Mouse (Mus musculus) lung, embryonic 16.5 days (tissue): ENCODE data around the gene Capn8. TPM values are rescaled to one million over a fixed set of nuclear protein-coding genes. Genes with fewer than 3 reads are reported as not detected.

ENCODE experiments used
- ATAC-seq: fragments of 200-750 bp; cut with Nextera tagmentation; 2 replicates; pipeline ENCODE4 v1.8.0; 2017; ENCODE audit warnings: low read depth, mild to moderate bottlenecking, moderate library complexity
- H3K27ac ChIP-seq: fragments of 300-500 bp; sonication (generic); 2 replicates; pipeline ENCODE4 v1.5.1; 2014; ENCODE audit warnings: mild to moderate bottlenecking, control low read depth, low read length
- H3K27me3 ChIP-seq: fragments of 300-500 bp; sonication (generic); 2 replicates; pipeline ENCODE4 v1.6.1; 2014; ENCODE audit warnings: low read depth, low read length, mixed read lengths; ENCODE audit not compliant: control insufficient read depth, insufficient read depth
- H3K36me3 ChIP-seq: fragments of 300-500 bp; sonication (generic); 2 replicates; pipeline ENCODE4 v1.6.1; 2014; ENCODE audit warnings: low read length; ENCODE audit not compliant: control insufficient read depth, insufficient read depth
- H3K4me1 ChIP-seq: fragments of 300-500 bp; sonication (generic); replicated peaks from 2 replicates; pipeline ENCODE4 v1.6.1; 2014; ENCODE audit warnings: low read length, mixed read lengths; ENCODE audit not compliant: control insufficient read depth, insufficient read depth
- H3K4me2 ChIP-seq: fragments of 300-500 bp; sonication (generic); 2 replicates; pipeline ENCODE4 v1.6.1; 2014; ENCODE audit warnings: low read depth, low read length, control low read depth
- H3K4me3 ChIP-seq: fragments of 300-500 bp; sonication (generic); 2 replicates; pipeline ENCODE4 v1.5.1; 2014; ENCODE audit warnings: mild to moderate bottlenecking, low read length, control low read depth
- H3K9ac ChIP-seq: fragments of 300-500 bp; sonication (generic); 2 replicates; pipeline ENCODE4 v1.6.1; 2014; ENCODE audit warnings: low read length, control low read depth
- H3K9me3 ChIP-seq: fragments of 300-500 bp; sonication (generic); 2 replicates; pipeline ENCODE4 v1.6.1; 2016; ENCODE audit warnings: low read length; ENCODE audit not compliant: control insufficient read depth
- WGBS: fragments of 180-500 bp; shearing (Covaris S2); extraction: QIAGEN DNeasy Blood & Tissue Kit; methylation state at CpG from one replicate; pipeline ENCODE4 v1.1.7; 2014; 5-methylcytosine and 5-hydroxymethylcytosine counted together
- polyA plus RNA-seq: library from polyadenylated mRNA; unstranded; fragments of >200 nt; fragmentation: Nextera tagmentation; extraction: Ambion mirVana; gene quantifications from 2 replicates; pipeline ENCODE4 v1.2.1, GENCODE M21; 2015

The Capn8 gene
- 0.06 TPM in 1 of 2 replicates, not detected in the other for polyA plus RNA-seq

GRCm38 (mm10) chr1:182564408-182565120 is at the start of gene Capn8:
TSS of gene Capn8 (plus strand) at chr1:182565007.
- Histone ChIP-seq H3K4me1 (peaks cover 4% of the 10 kb centered on the region; the same call in 1 of the 2 replicates), H3K36me3 (no peaks in the 10 kb centered on the region), H3K9ac (no peak within 1 kb of the TSS), H3K9me3 (no peaks in the 10 kb centered on the region), H3K27ac (no peak within 1 kb of the TSS), H3K4me3 (no peak within 1 kb of the TSS), H3K4me2 (no peak within 1 kb of the TSS), H3K27me3 (no peaks in the 10 kb centered on the region)
- no peak for ATAC-seq
- 64% methylated on average over 5 of the region's 5 CpGs for WGBS

DNA sequence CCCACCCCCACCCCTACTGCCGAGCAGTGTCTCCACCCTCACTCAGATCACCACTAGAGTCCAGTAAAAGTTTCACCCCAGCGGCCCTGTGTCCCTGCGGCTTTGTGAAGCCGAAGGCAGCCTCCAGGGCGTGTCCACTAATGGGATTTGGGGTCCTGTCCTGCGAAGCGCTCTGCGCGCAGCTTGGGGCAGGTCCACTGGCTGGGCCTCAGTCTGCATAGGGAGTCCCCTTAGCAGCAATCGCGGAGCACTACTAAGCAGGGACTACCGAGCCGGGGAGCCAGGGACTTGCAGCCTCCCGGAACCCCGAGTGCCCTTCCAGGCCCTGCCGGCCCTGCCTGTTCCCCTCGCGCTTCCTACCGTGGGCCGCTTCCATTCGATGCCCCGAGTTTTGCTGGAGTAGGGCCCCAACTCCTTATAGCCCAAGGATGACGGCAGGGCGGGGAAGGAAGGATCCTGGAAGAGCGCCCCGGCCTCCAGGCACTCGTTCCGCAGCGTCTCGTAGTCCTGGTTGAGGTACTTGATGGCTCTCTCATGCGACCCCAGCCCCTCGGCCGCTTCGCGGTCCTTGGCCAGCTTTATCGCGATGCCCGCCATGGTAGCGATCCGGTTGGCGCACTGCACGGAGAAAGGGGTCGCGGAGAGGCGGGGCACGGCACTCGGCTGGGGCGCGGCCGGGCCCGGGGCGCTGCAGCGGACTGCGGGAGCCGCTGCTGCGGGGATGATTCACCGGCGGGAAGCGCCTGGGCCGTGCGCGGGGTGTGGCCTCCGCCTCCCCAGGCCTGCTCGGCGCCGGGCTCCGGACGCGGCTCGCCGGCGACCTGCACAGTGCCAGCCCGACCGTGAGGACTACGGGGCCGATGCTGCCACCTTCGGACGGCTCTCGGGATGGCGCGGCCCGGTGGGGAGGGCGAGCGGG is 47.8 kb upstream of the Capn8 start, which contains the start of gene Capn2:
Gene Capn2 (minus strand): TSS at position 851 of the 919 bp plus-strand sequence.
- Histone ChIP-seq H3K4me3 (peak within 1 kb of the TSS; percentile 66), H3K27ac (peak within 1 kb of the TSS; percentile 85), H3K9ac (peak within 1 kb of the TSS; percentile 83), H3K36me3 (peaks cover 5% of the 10 kb centered on the region; the same call in 1 of the 2 replicates), H3K9me3 (no peaks in the 10 kb centered on the region), H3K4me2 (peak within 1 kb of the TSS; percentile 67), H3K4me1 (peaks cover 47% of the 10 kb centered on the region), H3K27me3 (no peaks in the 10 kb centered on the region)
- under 1% methylated on average over 83 of the region's 84 CpGs for WGBS
- ATAC-seq: peak; percentile 94

GRCm38 (mm10) chr1:182517677-182518011 is 47.2 kb upstream of the Capn8 start:
- H3K27ac ChIP-seq: no peak overlapping the region
- WGBS: 2% methylated on average over 10 of the region's 10 CpGs
- ATAC-seq: peak; percentile 18; the same call in 1 of the 2 replicates
- H3K36me3 ChIP-seq: 0 out of 2 replicates have a peak, but pooled peaks cover 2% of the 10 kb centered on the region
- H3K4me3 ChIP-seq: peak overlapping the region; percentile 66
- peak overlapping the region; percentile 83 for H3K9ac ChIP-seq
- H3K9me3 ChIP-seq: no peaks in the 10 kb centered on the region
- H3K27me3 ChIP-seq: no peaks in the 10 kb centered on the region
- peaks cover 47% of the 10 kb centered on the region for H3K4me1 ChIP-seq
- peak overlapping the region; percentile 67 for H3K4me2 ChIP-seq

DNA sequence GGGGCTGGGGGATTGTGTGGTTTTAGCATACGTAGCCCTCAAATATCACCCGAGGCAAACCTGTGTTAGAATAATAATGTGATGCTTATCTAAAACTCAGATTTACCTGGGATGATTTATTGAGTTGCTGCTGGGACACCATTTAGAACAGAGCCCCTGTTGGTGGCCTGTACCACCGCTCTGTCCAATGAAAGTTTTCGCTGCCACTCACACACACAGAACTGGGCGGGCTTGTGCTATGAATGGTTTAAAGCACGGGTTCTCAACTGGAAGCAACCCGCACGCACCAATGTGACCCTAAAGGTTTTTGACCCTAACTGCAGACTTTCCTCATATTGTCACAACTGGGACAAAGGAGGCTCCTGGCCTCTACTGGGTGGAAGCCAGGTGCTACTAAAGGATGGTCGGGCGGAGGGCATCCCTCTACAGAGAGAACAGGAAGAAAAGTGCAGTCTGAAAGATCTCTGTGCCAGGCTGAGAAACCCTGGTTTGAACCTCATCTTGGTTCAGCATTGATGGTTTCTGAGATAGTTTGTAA is 46.6 kb upstream of the Capn8 start:
- Histone ChIP-seq H3K27me3 (no peaks in the 10 kb centered on the region), H3K4me2 (no peak overlapping the region), H3K4me1 (peaks cover 44% of the 10 kb centered on the region), H3K9me3 (no peaks in the 10 kb centered on the region), H3K36me3 (0 out of 2 replicates have a peak, but pooled peaks cover 2% of the 10 kb centered on the region), H3K9ac (no peak overlapping the region), H3K4me3 (no peak overlapping the region), H3K27ac (no peak overlapping the region)
- 80% methylated on average over 10 of the region's 10 CpGs for WGBS
- no peak for ATAC-seq

DNA sequence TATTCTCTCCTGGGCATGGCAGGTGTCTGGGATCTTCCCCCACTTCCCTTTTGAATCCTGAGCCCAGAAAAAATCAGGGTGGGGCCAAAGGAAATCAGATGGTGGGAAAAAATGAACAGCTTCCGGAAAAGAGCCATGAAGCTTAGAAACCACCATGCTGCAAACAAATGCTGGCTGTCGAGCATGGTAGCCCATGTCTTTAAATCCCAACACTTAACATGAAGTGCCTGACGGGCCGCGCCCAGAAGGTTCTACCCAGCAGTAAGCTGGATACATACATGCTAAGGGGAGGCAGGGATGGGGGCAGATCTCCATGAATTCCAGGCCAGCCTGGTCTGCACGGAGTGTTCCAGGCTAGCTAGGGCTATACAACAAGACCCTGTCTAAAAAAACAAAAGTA is 46.0 kb upstream of the Capn8 start:
- Histone ChIP-seq H3K36me3 (0 out of 2 replicates have a peak, but pooled peaks cover 2% of the 10 kb centered on the region), H3K27me3 (no peaks in the 10 kb centered on the region), H3K4me3 (no peak overlapping the region), H3K4me1 (peaks cover 39% of the 10 kb centered on the region), H3K4me2 (no peak overlapping the region), H3K27ac (0 out of 2 replicates have a peak overlapping the region, but pooled peaks have one; percentile 8), H3K9me3 (no peaks in the 10 kb centered on the region), H3K9ac (no peak overlapping the region)
- no peak for ATAC-seq
- WGBS: 72% methylated on average over 6 of the region's 6 CpGs

GRCm38 (mm10) chr1:182519341-182519740 is 45.5 kb upstream of the Capn8 start:
- Histone ChIP-seq H3K9me3 (no peaks in the 10 kb centered on the region), H3K4me2 (peak overlapping the region; percentile 44; the same call in 1 of the 2 replicates), H3K4me1 (peaks cover 38% of the 10 kb centered on the region), H3K9ac (no peak overlapping the region; the same call in 1 of the 2 replicates), H3K4me3 (no peak overlapping the region), H3K27me3 (no peaks in the 10 kb centered on the region), H3K27ac (peak overlapping the region; percentile 86), H3K36me3 (0 out of 2 replicates have a peak, but pooled peaks cover 2% of the 10 kb centered on the region)
- 63% methylated on average over 5 of the region's 5 CpGs for WGBS
- ATAC-seq: no peak

DNA sequence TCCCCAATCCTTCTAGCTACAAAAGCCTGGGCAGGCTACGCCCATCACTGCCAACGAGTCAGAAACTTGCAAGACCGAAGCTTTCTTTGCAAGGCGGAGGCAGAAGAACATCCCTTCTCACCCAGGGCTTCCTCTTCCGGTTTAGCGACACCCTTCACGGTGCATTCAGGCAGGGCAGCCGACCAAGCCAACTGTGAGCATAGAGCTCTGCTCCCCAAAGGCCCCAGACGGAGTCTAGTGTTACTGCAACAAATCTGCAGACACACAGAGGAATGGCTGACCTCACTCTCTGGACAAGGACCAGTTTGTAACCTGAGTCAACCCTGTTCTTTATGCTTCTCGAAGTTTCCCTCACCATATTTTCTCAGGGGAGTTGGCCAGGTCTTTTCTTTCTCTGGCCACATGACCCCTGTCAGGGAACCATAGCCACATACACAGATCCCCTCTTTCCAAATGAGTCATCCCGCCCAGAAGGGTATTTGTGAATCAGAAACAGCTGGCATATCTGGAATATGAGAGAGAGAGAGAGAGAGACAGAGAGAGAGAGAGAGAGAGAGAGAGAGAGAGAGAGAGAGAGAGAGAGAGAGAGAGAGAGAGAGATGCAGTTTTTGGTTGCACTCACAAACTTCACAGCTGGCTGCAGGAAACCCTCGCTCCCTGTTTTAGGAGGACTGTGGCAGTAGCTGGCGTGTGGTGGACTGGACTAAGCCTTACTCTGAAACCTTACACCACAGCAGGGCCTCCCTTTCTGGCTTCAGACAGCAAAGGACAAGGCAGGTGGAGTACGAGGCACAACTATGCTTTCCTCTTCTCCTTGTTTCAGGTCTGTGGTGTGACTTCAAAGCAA is 44.5 kb upstream of the Capn8 start:
- Histone ChIP-seq H3K4me1 (peaks cover 31% of the 10 kb centered on the region), H3K9me3 (no peaks in the 10 kb centered on the region), H3K27me3 (no peaks in the 10 kb centered on the region), H3K36me3 (no peaks in the 10 kb centered on the region), H3K9ac (peak overlapping the region; percentile 29), H3K4me2 (peak overlapping the region; percentile 44), H3K4me3 (0 out of 2 replicates have a peak overlapping the region, but pooled peaks have one; percentile 3), H3K27ac (peak overlapping the region; percentile 86)
- 21% methylated on average over 14 of the region's 14 CpGs for WGBS
- ATAC-seq: peak; percentile 64

- ATAC-seq: no peak
- 0 out of 2 replicates have a peak overlapping the region, but pooled peaks have one; percentile 11 for H3K9ac ChIP-seq
- H3K27ac ChIP-seq: peak overlapping the region; percentile 86
- H3K27me3 ChIP-seq: no peaks in the 10 kb centered on the region
- H3K4me1 ChIP-seq: peaks cover 24% of the 10 kb centered on the region
- no peak overlapping the region for H3K4me3 ChIP-seq
- 66% methylated on average over 8 of the region's 8 CpGs for WGBS
- no peak overlapping the region for H3K4me2 ChIP-seq
- H3K36me3 ChIP-seq: no peaks in the 10 kb centered on the region
- H3K9me3 ChIP-seq: no peaks in the 10 kb centered on the region
Measured at GRCm38 (mm10) chr1:182520938-182521500, 43.8 kb upstream of the Capn8 start.
